Mouse (Mus musculus) urinary bladder, postnatal 25 days (tissue): ENCODE measurements around the gene Pde1a.

Experiments
- DNase-seq: peaks from one replicate; pipeline ENCODE4 v3.0.0; 2022; ENCODE audit warnings: low spot score

Gene Pde1a

DNA sequence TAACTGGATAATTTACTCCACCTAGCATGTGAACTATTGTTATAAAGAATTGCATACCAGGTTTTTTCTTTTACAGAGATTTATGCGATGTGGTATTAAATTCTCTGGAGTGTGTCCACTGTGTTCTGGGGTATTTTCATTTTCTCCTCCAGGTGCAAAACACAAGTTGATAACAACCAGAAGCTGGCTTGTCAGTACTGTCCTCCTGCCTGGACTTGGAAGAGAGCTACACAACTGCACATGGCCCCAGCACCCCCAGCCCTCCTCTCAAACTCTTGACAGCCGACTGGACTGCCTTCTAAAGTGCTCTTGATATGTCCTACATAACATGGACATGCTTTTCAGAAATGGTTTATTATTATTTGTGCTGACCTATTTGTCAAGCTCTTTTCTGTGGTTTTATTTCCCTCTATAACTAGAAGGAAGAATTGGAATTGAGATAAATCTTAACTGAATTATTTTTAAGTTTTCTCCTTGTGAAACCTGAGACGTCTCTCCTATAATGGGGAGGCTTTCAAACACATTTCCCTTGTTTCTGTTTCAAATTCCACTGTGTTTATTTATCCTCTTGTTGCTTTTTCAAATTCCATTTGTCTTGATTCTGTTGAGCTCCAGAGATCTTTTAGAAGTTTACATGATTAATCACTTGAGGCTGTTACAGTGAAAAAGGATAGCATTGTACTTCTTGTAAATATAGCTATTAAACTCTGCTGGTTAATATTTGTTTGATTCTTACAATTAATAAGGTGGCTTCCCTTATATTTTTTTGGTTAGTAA is 313.4 kb downstream of the Pde1a start:
- DNase-seq = no peak

DNA sequence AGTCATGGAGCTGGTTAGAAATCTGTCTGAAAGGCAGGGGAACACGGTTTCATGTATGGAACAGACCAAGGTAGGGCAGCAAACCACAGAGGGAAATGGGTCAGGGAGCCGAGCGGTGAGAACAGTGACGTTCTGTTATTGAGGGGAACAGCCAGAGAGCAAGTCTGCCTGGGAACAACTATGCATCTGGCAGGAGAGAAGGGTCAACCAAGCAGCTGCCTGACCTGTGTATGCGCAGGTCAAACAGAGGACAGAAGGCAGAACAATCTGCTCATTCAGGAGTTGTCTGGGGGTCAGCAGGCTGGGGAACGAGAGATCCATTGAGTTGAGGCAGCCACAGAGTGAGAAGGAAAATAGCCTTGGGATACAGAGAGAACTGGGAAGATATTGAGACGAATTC is 330.6 kb downstream of the Pde1a start:
- DNase-seq = no peak

DNA sequence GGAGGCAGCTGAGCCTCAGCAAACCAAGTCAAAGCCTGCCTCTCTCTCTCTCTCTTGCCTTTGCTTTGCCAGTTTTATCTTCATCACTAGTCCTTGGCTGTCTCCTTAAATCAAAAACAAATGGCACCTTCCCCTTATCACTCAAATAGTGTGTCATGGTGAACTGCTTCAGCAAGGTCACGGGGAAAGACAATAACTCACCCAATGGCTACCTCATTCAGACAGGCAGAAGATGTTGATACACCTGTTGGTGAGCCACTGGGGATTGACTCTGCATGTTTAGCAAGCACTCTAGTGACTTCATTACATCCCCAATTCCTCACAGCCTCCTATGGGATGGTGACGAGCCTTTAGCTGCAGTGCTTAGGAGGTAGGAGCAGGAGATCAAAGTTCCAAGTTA is 331.8 kb downstream of the Pde1a start:
- DNase-seq = no peak

DNA sequence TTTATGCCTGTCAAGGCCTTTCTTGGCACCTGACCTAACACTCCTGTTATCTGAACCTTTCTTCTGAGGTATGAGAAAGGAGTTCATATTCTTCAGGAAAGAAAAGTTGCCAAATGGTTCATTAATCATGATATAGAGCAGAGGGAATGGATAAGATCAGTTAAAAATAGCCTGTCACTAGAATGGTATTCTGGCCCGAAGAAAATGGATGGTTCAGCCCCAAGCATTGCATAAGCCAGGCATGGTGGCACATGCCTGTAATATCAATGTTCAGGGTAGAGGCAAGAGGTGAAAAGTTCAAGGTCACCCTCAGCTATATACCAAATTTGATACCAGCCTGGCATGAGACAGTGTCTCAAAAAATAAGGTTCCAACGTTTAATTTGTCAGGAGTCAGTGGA is 336.1 kb downstream of the Pde1a start:
- DNase-seq = no peak

DNA sequence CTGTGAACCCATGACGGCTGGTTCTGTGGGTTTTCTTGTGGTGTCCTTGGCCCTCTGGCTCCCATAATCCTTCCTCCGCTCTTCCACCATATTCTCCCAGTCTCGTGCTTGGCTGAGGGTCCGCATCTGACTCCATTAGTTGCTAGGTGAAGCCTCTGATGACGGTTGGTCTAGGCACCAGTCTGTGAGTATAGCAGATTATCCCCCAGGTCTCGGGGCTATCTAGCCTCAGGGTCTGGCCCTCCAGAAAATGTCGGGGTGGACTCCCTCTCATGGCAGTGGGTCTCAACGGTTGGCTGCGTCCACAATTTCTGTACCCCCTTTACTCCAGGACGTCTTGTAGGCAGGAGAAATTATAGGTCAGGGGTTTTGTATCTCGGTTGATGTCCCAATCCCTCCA is 342.8 kb downstream of the Pde1a start:
- no peak for DNase-seq

DNA sequence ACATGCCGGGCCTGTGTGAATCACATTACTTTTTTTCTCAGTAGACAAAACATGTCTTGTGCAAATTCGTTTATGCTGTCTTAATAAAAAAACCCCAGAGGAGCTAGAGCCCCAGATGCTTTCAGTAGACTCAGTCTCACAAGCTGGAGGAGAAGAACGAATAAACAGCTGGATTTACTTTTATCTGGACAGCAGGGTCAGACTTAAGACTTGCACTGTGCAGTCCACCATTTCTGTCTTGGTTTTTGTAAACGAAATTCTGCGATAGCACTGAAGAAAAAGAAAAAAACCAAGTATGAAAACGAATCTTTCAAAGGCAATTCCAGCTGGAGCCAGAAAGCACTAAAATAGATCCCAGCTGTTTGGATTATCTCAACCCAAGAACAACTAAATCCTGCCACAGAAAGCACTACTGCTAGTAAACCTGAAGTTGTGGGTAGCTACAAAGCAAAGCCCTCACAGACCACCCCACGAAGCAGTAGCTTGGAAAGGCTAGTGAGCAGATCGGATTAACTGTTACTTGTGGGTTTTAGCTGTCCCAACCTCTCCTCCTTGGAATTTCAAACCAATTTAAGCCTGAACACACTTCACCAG is 343.6 kb downstream of the Pde1a start:
- DNase-seq = no peak
